Mouse (Mus musculus) midbrain, embryonic 10.5 days (tissue): ENCODE measurements at regions not wholly inside any gene's neighbourhood (a gene's known extent, or its start where the extent isn't known, plus 50 kb on each side); places are given as distances from the start of the nearest gene placed in this dataset.
"Not testable (repeated sequence)": the region's sequence is repeated elsewhere in the genome, so short reads cannot be mapped to it uniquely, and the experiment has no call there.

Experiments used
- DNase-seq: peaks from one replicate; pipeline ENCODE4 v3.0.0-alpha.2; 2017; ENCODE audit warnings: low spot score
- H3K27ac ChIP-seq: fragments of 300-500 bp; sonication (generic); replicated peaks from 2 replicates; pipeline ENCODE4 v1.5.1; 2016; ENCODE audit warnings: mild to moderate bottlenecking
- H3K27me3 ChIP-seq: fragments of 300-500 bp; sonication (generic); 2 replicates; pipeline ENCODE4 v1.6.1; 2016; ENCODE audit warnings: low read depth, mild to moderate bottlenecking; ENCODE audit not compliant: poor library complexity, severe bottlenecking
- H3K36me3 ChIP-seq: fragments of 300-500 bp; sonication (generic); 2 replicates; pipeline ENCODE4 v1.6.1; 2016; ENCODE audit warnings: mild to moderate bottlenecking, moderate library complexity
- H3K4me1 ChIP-seq: fragments of 300-500 bp; sonication (generic); 2 replicates; pipeline ENCODE4 v1.6.1; 2016
- H3K4me3 ChIP-seq: fragments of 300-500 bp; sonication (generic); 2 replicates; pipeline ENCODE4 v1.5.1; 2016; ENCODE audit warnings: mild to moderate bottlenecking, moderate library complexity
- H3K9me3 ChIP-seq: fragments of 300-500 bp; sonication (generic); replicated peaks from 2 replicates; pipeline ENCODE4 v1.6.1; 2016; ENCODE audit warnings: mild to moderate bottlenecking
- WGBS: fragments of 180-500 bp; shearing (Covaris S2); methylation state at CpG from one replicate; pipeline ENCODE4 v1.1.7; 2016; 5-methylcytosine and 5-hydroxymethylcytosine counted together

DNA sequence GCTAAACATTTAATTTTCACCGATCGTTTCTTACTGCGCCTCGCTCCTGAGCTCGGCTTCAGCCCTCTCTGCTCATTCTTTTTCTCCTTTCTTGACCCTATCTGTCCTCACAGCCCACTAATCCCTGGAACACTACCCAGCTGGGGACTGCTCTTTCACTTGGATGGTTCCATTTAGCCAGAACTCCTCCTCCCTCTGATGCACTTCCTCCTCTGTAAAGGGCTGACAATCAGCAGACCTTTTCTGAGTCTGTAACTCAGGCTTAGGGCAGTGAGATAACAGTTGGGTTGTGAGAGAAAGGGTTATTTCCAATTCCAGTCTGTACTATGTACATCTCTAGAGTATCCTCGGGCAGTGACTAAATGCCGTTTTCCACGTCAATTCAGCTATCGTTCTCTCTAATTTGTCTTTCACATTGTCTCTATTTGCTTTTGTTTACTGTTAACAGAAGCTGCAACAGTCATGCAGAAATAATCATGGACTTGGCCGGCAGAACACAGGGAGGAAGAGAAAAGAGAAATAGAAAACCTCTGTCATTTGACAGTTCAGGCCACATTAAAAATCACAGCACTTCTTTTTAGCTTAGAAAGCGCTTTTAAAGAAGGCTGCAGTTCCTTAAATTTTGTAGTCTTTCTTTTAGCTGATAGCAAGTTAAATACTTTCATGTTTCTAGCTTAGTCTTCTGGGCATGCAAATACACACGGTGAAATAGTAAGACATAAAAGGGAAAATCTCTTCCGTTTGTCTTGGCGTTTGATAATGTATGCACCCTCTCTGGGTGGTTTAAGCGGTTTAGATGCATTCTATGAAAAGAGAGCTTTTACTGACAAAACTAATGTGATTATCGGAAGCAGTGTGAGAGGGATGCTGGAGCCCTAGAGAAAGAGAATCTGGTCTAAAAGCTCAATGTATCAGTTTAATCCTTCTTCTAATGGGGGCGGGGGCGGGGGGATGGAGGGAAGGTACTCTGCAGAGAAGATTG, 94.7 kb upstream of the Fam181b start:
- no peaks in the 10 kb centered on the region for H3K36me3 ChIP-seq
- WGBS: 14% methylated on average over 18 of the region's 18 CpGs

DNA sequence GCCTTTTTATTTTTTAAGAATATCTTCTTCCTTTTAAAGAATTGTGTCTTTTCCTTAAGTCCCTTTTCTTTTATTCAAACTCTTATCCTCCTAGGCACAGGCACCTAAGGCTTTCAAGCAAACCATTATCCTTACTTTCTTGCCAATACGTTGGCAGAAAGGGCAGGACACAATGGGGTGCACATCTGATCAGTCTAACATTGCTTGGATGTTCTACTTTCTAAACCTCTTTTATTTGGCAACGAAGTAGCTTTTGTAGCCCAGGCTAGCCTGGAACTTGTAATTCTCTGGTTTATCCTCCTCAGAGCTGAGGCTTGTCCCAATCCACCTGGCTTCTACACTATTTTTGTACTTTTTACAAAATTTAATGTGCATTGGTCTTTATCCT, 94.0 kb upstream of the Fam181b start:
- DNase-seq: no peak
- H3K27ac ChIP-seq: peak overlapping the region; percentile 84
- no peaks in the 10 kb centered on the region for H3K36me3 ChIP-seq
- H3K4me3 ChIP-seq: no peak overlapping the region
- no peaks in the 10 kb centered on the region for H3K9me3 ChIP-seq
- peaks cover 30% of the 10 kb centered on the region for H3K27me3 ChIP-seq
- peaks cover 32% of the 10 kb centered on the region for H3K4me1 ChIP-seq
- WGBS: 21% methylated on average over 2 of the region's 2 CpGs

More for the DNA sequence above, 94.7 kb upstream of the Fam181b start:
- H3K27ac ChIP-seq: peak overlapping the region; percentile 84
- no peaks in the 10 kb centered on the region for H3K9me3 ChIP-seq
- peak overlapping the region; percentile 40 for H3K4me3 ChIP-seq
- DNase-seq: peak; percentile 73
- H3K4me1 ChIP-seq: peaks cover 32% of the 10 kb centered on the region
- H3K27me3 ChIP-seq: peaks cover 33% of the 10 kb centered on the region

DNA sequence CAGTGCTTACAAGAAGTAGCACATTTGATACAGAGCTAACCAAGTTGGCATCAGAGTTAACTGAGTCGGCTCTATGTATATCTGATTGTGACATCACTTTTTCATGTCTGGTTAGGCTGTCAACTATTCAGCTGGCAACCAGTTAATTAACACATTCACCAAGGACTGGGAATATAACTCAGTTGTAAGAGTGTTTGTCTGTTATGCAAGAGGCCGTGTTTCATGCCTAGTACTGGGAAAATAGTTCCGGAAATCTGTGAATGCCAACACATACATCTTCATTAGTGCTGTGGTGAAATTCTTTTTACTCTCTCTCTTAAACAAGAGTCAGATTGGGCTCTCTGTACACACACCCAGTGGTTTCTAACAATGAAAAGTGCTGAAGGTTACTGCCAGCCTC, 80.8 kb upstream of the Fam181b start:
- Histone ChIP-seq H3K4me1 (peaks cover 13% of the 10 kb centered on the region; the same call in 1 of the 2 replicates), H3K36me3 (no peaks in the 10 kb centered on the region), H3K27ac (no peak overlapping the region), H3K27me3 (no peaks in the 10 kb centered on the region), H3K4me3 (no peak overlapping the region), H3K9me3 (no peaks in the 10 kb centered on the region)
- 87% methylated on average over 3 of the region's 3 CpGs for WGBS
- no peak for DNase-seq

DNA sequence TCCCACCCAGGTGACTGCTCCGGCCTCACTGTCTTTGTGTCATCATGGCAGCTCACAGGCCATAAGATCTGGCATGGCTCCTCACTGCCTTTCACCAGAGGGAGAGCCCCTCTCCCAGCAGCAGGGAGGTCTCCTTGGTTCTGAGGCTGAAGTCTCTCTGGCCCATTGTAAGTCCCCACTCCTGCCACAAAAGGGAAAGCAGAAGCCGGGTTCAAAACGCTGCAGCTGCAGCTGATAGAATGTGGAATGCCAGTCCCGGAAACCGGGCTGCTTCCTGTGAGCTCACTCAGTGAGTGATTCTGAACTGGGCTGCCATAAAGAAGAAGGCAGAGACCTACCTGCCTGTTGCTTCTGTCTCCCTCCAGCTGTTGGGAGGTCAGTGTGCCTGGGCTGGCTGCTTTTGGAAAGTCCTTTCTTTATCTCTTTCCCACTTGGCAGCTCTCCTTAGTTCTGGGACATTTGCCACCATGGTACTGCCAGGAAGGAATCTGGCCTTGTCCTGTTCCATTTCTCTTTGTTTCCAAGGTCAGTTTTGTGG, 72.9 kb upstream of the Fam181b start:
- 40% methylated on average over 5 of the region's 5 CpGs for WGBS
- not testable (repeated sequence) for DNase-seq, H3K36me3 ChIP-seq, H3K27me3 ChIP-seq, H3K27ac ChIP-seq, H3K4me3 ChIP-seq, H3K9me3 ChIP-seq
- peaks cover 26% of the 10 kb centered on the region for H3K4me1 ChIP-seq

DNA sequence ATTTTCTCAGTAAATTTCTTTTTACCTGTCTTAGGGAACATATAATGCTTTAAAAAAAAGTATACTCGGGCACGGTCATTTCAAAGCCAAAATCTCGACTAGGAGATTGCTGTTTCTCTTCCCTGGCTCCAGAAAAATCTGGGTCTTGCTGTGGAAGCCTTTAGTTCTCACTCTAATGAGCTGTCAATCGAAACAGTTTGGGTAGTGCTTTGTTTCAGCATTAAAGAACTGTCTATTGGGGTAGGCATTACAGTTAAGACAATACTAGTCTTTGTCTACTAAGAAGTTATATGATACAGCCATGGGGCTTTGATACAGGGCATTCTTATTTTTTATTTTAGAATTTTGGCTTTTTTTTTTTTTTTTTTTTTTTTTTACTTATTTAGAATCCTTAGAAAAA, 71.9 kb upstream of the Fam181b start:
- Histone ChIP-seq H3K36me3 (no peaks in the 10 kb centered on the region), H3K9me3 (no peaks in the 10 kb centered on the region), H3K4me3 (no peak overlapping the region), H3K27me3 (no peaks in the 10 kb centered on the region; the same call in 1 of the 2 replicates), H3K4me1 (peaks cover 19% of the 10 kb centered on the region), H3K27ac (no peak overlapping the region)
- 63% methylated on average over 4 of the region's 4 CpGs for WGBS
- no peak for DNase-seq

DNA sequence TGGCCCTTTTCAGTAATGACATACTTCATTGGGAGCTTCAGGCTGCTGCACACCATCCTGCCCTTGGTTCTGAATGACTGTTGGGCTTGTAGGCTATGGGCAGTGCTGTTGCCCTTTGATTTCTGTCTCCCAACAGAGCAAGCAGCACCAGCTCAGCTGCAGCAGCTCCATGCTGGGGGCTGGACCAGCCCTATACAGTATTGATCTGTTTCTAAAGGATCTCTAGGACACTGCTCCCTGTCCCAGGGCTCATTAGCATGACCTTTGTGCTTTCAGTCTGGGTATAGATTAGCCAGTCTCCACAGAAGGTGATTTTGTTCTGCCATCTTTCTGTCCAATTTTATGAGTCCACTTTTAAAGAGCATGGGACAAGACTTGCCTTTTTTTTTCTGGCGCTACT, 60.3 kb upstream of the Fam181b start:
- Histone ChIP-seq H3K4me3 (no peak overlapping the region), H3K9me3 (no peaks in the 10 kb centered on the region), H3K27me3 (peaks cover 43% of the 10 kb centered on the region), H3K36me3 (no peaks in the 10 kb centered on the region), H3K4me1 (peaks cover 24% of the 10 kb centered on the region), H3K27ac (no peak overlapping the region)
- DNase-seq: peak; percentile 15
- 74% methylated on average over 1 of the region's 1 CpGs for WGBS

- Histone ChIP-seq H3K27me3 (peaks cover 59% of the 10 kb centered on the region), H3K4me1 (peaks cover 38% of the 10 kb centered on the region), H3K9me3 (no peaks in the 10 kb centered on the region), H3K27ac (peak overlapping the region; percentile 79), H3K36me3 (no peaks in the 10 kb centered on the region), H3K4me3 (no peak overlapping the region; the same call in 1 of the 2 replicates)
- peak; percentile 32 for DNase-seq
- 28% methylated on average over 5 of the region's 5 CpGs for WGBS
Measured at GRCm38 (mm10) chr7:93023489-93024130, 56.1 kb upstream of the Fam181b start.

DNA sequence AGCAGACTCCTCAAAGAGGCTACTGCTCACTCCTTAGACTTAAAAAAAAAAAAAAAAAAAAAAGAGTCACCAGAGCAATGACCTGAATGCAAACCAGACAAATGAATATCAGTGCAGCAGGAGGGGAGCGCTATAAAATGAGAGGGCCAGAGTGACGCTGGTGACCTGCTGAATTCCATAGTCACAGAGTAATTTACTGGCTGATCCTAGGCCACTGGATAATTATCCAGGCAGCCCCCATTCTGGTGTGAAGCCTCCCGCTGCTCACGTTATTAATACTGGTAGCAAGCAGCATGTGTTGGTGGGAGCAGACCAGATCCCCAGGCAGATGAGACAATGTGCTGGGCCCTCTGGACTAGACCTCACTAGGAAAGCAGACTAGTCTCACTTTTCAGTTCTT, 53.4 kb upstream of the Fam181b start:
- Histone ChIP-seq H3K4me1 (peaks cover 30% of the 10 kb centered on the region), H3K27ac (peak overlapping the region; percentile 46), H3K36me3 (no peaks in the 10 kb centered on the region), H3K4me3 (no peak overlapping the region), H3K27me3 (peaks cover 37% of the 10 kb centered on the region), H3K9me3 (0 out of 2 replicates have a peak, but pooled peaks cover 2% of the 10 kb centered on the region)
- DNase-seq: peak; percentile 23
- 47% methylated on average over 4 of the region's 4 CpGs for WGBS
